Mouse (Mus musculus) thymus, postnatal 25 days (tissue): ENCODE measurements around the gene Npb.

Experiments
- DNase-seq: peaks from one replicate; pipeline ENCODE4 v3.0.0; 2022

Npb gene

GRCm38 (mm10) chr11:120616617-120617294, 8.5 kb downstream of the Npb start:
- no peak for DNase-seq

- DNase-seq = peak; percentile 95
Observed at GRCm38 (mm10) chr11:120617519-120618112, 9.3 kb downstream of the Npb start, which contains the start of gene Pcyt2. TSS of gene Pcyt2 (minus strand) at chr11:120617936.

DNA sequence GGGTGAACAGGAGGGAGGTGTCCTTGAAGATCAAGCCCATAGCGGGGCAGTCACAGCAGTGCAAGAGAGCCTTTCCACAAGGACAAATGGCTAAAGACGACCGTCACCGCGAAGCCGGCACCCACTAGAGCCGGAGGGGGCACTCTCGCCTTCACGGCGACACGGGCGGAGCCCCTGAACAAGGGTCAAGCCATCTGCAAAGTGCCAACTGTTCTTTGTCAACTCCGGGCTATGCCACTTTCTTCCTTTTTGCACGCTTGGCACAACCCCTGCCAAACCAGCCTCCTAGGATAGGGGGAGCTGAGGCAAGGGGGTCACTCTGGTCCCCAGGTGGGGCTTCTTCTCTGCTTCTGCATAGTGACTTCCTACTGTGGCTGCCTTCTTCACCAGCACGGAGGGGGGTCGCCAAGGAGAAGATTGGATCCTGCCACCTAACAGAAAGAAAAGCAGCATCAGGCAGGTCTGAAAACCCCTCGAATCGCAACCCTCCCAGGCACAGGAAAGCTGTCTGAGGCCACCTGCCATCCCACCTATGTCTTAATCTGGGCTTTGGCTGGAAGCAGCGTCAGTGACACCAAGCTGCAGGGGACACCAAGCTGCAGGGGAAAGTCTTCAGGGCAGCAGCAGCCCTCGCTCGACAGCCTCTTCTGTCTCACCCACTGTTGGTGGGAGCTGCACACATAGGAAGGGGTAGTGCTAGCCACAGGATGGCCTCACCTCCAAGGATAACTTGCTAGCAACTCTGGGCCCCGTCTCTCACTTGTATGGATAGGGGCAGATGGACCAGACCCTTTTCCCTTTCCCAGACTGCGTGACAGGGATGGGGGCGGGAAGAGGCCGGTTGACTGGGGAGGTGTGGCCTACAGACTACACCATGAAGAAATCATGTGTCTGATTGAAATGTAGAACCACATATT, 10.6 kb downstream of the Npb start:
- no peak for DNase-seq

DNA sequence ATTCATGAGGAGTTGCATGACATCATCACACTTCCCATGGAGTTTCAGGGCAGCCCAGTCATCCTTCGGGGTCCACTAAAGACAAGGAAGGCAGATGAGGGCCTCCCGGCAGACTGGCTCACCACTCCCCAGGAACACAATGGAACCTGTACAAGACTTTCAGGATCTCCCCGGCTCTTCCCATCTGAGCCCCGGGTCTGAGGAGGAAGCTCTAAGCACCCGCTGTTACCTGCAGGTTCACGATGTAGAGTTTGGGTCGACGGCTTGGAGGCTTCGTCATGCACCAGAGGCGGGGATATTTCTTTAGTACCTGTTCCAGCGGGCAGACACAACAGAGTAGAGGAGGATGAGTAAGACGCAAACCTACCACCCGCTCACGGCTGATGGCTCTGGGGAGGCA, 11.9 kb downstream of the Npb start:
- DNase-seq = no peak

DNA sequence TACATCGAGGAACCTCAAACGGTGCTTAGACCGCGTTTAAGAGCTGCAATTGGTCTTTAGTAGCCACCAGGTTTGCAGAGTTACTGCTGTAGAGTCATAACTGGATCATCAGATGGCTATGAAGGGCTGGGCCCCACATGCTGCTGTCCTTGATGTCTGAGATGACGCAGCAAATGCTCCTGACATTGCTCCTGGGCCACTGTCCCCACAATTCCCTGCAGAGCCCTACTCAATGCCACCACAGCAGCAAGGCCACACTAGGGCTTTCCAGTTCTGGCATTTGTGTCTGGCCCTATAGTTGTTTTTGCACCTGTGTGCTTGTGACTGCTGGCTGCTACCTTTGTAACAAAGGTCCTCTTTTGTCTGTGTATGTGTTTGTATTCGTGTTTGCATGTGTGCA, 14.5 kb downstream of the Npb start:
- DNase-seq = no peak

DNA sequence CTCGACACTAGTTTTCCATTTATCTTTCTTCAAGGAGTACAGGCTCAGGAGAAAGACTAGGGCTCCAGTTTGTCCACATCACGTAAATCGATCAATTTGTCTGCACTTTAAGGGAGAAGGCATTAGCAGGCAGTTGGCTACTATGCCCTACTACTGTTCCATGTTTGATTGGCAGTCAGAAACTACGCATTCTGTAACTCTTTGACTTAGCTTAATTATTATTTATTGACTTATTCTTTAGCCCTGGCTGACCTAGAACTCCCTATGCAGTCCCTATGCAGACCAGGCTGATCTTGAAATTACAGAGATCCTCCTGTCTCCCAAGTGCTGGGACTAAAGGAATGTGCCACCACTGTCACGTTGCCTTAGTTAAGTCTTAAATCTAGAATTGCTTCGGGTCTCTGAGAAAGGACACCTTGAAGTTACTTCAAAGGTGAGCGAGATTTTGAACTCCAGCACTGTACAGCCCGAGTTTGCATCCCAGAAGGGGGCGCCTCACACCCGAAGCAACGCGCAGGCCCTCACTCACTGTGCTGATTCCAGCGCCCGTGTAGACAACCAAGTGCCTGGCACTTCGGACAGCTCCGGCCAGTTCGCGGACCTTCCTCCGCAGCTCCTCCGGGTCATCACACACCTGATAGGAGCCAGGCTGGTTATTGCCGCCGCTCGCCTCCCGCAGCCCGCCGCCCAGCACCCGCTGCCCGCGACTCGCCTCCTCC, 15.8 kb downstream of the Npb start:
- peak; percentile 83 for DNase-seq

DNA sequence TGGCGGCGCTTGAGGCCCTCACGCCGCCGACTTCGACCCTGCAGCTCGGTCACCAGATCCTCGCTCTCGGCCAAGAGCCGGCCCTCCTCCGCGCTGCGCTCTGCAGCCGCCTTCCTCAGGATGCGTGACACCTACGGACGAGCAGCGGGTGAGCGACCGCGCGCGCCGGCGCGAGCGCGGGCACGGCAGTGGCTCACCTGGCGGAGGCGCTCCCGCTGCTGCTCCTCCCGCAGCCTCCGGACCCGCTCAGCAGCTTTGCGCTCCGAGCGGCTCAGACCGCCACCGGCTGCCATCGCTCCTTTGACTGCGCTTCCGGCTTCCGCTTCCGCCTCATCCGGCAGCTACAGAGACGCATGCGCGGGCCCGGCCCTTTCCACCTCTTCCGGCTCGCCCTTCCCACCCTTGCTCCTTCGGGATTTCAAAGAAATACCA, 16.4 kb downstream of the Npb start:
- DNase-seq = peak; percentile 88

DNA sequence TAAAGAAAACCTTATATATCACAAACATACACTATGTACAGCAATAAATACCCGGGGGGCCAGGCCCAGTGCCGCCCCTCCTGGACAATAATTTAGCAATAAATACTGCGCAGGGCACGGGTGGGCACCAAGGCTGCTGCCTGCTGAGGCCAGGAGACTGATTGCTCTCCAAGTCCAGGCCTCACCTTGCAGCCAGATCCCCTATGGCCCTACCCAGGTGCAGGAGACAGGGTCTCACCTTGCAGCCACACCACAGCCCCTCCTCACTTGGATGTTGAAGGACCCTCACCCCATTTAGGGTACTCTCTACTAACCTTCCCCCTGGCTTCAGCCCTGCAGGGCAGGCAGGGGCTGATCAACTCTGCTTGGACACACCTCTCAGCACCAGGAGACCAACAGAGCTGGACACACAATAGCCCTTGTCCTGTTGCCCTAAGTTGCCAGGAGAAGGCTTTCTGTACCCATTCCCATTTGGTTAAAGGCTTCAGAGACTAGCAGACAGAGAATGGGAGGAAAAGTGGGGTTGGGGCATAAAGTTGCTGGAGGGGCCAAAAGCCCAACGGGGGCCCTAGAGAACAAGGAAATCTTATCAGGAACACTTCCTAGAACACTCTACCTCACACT, 17.0 kb downstream of the Npb start, which contains the start of gene Sirt7:
Gene Sirt7 (minus strand): TSS at position 89 of the 624 bp plus-strand sequence.
- no peak for DNase-seq

DNA sequence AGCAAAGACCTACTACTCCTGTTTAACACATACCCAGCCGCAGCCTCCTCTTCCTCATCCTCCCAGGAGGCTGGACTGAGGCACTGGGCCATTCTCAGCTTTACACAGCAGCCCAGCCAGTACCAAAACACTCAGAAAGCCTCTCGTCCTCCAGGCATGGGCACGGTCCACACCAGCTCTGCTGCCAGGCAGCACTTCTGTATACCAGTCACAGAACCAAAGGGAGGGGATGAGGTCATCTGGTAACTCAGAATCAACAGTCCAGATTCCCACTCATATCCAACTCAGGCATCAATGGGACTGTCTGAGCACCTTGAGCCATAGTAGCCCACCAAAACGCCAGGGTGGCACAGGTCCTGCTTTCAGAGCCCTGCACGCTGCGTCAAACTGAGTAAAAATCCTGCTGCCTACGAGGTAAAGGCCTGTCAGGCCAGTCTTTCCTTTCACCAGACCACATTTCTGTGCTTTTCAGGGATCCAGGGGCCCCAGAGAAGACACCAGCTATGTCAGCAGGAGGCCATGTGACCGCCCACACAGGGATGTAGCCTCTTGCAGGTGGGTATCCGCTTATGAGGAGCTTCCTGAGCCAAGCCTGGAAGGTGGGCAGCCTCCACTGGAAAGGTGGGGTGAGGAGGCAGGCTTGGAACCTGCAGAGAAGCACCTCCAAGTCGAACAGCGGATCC, 18.6 kb downstream of the Npb start:
- DNase-seq = no peak

DNA sequence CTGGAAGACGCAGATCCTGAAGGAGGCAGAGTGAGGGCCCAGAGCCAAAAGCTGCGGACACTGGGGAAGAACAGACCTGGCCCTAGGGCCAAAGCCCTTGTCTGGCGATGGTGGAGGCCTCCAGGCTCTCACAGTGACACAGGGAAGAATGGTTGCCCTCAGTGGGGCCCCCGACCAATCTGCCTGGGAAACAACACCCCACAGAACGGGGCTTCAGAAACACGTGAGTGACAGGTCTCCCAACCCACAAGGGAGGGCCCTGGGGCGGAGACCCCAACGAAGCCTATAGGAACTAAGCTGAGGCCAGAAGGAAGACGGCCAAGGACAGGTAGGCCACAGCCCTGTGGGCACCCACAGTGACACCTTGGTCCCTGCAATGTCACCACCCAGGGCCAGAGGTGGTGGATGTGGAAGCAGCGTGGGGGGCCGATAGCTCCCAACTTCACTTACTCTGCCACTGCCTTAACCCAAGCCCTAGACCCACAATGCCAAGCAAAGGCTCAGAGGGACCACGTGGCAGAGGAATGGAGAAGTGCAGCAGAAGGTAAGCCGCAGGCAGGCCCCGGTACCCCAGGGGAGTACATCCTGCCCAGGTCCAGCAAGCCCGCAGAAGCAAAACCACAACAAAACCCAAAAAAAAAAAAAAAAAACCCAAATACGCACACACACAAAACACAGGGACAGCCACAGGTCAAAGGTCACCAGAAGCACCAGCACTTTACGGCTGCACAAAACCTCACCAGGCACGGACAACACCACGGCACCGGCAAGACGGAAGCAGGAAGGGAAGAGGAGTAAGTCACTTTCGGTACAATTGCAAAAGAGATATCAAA, 19.4 kb downstream of the Npb start:
- peak; percentile 72 for DNase-seq

DNA sequence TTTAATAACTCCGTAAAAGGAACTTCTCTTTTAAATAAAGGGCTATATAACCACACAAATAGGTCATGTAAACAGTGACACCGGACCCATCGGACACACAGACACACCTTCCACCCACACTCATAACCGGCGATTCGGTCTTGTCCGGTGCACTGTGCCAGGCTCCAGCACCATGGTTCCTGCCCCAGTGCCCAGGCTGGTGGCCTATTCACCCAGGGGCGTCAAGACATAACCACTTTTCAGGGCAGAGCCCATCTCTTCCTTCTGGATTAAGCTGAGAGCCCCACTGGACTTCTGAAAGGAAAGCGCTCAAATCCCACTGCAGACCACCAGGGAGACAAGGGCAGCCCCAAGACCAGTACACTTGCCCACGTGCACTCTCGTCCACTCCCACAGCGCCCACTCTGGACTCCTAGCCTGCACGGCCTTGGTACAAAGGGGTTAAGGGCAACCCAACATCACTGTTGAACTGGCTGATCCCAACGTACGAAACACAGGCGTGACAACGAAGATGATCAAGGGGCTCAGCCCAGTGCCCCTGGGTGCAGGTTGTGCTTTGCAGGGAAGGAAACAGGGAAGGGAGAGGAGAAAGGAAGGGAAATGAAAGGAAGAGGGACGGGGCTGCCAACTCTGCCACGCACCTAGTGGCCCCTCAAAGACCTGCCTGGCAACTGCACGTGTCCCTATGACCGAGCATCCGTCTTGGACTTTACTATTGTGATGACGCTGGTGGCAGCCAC, 20.5 kb downstream of the Npb start:
- DNase-seq = no peak

- DNase-seq = peak; percentile 75
Observed at GRCm38 (mm10) chr11:120629341-120629730, 21.1 kb downstream of the Npb start.

- DNase-seq = no peak
Observed at GRCm38 (mm10) chr11:120629911-120630310, 21.6 kb downstream of the Npb start.

GRCm38 (mm10) chr11:120630401-120630871, 22.2 kb downstream of the Npb start:
- no peak for DNase-seq

GRCm38 (mm10) chr11:120630881-120631725, 22.8 kb downstream of the Npb start:
- peak; percentile 46 for DNase-seq

DNA sequence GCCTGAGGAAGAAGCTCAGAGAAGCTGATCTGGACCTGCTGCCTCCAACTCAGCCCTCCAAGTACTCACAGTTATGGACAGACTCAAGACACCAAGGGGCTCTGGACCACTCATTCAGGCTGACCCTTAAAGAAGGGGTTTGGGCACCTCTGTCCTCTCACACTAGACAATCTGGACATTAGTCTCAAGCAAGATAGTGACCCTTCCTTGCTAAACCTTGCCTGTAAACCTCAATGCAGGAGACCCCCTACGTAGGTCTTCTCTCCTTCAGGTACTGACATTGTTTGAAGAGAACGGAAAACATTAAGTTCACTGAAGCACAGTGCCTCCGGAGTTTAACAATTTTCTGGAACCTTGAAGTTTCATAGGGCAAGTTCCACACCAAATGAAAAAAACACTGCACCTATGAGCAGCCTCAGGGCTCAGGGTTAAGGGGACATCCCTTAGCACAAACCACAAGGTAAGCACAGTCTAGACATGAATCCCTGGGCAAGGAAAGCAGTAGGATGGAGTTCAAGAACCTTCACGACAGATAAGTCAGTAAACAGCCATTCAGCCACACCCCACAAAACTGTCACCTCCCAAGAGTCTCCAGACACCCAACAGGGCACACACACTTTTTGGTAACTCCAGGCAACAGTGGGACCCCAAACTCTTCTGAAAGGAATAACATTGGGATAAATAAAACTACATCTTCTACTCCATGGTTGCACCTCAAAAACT, 23.6 kb downstream of the Npb start:
- no peak for DNase-seq

DNA sequence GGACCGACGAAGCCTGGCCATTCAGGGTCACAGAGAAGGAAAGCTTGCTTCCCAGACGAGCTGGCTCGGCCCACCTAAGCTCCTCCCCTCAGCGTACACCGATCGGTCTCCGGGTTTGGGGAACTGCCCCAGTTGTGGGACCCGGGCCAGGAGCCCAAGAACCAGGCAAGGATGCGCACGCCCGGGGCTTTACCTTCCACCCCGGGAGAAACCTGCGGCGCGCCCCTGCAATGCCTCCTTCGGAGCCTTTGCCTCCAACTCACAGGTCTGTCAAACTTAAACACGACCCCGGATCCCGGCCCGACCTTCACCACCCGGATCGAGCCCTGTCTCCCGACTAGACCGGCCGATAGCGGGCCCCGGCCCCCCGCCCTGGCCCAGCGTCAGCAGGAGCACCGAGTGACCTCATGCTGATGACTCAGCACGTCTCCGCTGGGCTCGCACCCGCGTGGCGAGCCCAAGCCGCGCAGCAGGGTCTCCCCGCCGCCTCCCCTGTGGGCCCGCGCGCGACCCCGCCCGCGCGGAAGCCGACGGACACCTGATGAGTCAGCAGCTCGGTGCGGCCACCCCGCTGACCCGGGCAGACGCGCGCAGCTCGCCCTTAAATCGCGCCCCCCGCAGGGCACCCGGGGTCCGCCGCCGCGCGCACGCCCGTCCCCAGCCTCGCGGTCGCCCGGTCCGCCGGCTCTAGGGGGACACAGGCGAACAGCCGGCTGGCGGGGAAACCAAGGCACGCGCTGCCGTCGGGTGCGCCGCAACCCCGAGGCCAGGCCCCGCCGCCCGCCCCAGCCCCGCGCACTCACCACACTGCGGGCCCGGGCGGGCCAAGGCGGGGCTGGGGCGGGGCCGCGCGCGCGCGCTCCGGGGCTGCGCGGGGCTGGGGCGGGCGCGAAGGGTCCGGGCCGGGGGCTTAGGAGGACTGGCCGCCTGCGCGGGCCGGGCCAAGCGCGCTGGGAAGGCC, 24.6 kb downstream of the Npb start:
- peak; percentile 49 for DNase-seq
